Mouse (Mus musculus): ENCODE results near the gene Dclre1c. TPM values are rescaled to one million over a fixed set of nuclear protein-coding genes. Genes with fewer than 3 reads are reported as not detected.
A peak's percentile ranks its signal among the peaks of the same experiment; 100 is the strongest.

Dclre1c gene
- polyA plus RNA-seq, 1 experiment = 3.5 TPM

DNA sequence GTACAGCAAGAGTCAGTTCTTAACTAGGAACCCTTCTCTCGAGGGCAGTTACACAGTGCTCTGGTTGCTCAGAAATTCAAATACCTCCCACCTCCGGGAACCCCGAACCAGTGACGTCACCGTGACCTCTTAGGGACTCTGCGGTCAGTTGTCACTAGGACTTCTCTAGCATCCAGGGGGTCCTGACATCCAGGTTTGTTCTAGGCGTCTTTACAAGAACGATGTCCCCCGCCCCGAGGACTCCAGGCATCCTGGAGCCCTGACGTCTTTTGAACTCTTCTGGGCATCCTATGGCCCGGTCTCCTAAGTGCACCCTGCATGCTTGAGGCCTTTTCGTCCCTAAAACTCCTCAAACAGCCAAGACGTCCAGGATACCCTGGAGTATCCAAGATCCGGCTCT lies 88.1 kb downstream of the Dclre1c start:
- Histone ChIP-seq H3K4me3 (replicated peaks; ENCODE audit: extremely low read depth, low read depth, low read length) (peak overlapping the region; percentile 87), H3K4me1 (ENCODE audit: control insufficient read depth, insufficient read depth, low read length) (peaks cover 9% of the 10 kb centered on the region)
- WGBS = under 1% methylated on average over 15 of the region's 15 CpGs
- DNase-seq = no peak
- TF ChIP-seq POLR2A (IDR thresholded peaks at IDR 0.05; ENCODE audit: borderline replicate concordance, extremely low read depth, low read depth, low read length) = no peak
- TF ChIP-seq CTCF (IDR thresholded peaks at IDR 0.05; ENCODE audit: insufficient read depth, low read length) = no peak

DNA sequence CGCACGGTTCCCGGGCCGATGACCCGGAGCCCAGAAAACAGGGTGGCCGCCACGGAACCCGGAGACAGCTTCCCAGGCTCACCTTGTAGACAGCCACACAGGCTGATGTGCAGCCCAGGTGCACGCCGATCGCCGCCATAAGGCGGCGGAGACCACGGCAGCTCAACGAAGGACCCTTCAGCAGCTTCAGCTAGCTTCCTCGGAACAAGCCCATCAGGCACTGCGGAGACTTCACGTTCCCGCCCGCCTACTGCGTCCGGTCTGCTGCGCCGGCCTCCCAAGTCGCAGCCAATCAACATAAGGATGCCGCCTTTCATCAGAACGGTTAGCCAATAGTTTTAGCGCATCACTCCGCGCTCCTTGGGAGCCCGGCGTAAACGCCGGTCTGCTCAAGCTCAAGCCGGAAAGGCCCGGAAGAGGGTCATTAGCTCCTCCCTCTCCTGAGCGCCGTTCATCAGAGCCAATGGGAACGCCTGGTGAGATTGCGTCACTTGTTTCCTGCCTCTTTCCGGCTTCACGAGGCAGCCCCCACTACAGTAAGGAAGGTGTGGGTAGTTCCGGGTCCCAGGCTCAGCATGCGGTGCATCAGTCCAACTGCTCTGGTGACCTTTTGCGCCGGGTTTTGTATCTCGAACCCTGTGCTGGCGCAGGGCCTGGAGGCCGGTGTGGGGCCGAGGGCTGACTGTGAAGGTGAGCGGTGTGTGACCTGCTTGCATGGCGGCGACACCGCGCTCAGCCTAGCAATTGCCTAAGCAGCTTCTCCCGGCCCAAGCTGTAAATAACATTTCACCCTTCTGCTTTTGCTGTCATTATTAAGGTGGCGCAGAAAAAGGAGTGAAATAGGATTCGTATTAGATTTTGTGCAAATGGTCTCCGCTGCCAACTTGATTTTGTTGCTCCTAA lies 88.9 kb downstream of the Dclre1c start, which contains the start of the genes Gm45902, Hspa14 and Cdnf:
Gene Gm45902 (minus strand): TSS at position 239 of the 903 bp plus-strand sequence.
Gene Hspa14 (minus strand): TSS at position 263 of the 903 bp plus-strand sequence.
Gene Cdnf (plus strand): TSS at position 479 of the 903 bp plus-strand sequence.
- DNase-seq = peak; percentile 95
- WGBS = 1% methylated on average over 60 of the region's 60 CpGs
- TF ChIP-seq POLR2A (IDR thresholded peaks at IDR 0.05; ENCODE audit: borderline replicate concordance, extremely low read depth, low read depth, low read length) (peak; percentile 85; the same call in 1 of the 2 replicates), CTCF (IDR thresholded peaks at IDR 0.05; ENCODE audit: insufficient read depth, low read length) (no peak)

More for the DNA sequence above, 88.9 kb downstream of the Dclre1c start, which contains the start of the genes Gm45902, Hspa14 and Cdnf:
- Histone ChIP-seq H3K4me1 (ENCODE audit: control insufficient read depth, insufficient read depth, low read length) (peaks cover 9% of the 10 kb centered on the region), H3K4me3 (replicated peaks; ENCODE audit: extremely low read depth, low read depth, low read length) (peak within 1 kb of the TSS; percentile 87)

Other genes starting within 250 kb of the Dclre1c start
- gene Nmt2, start 139.9 kb upstream of the Dclre1c start, polyA plus RNA-seq (2012; rRNA removed) = 5.0 and 6.8 TPM in 2 replicates
- 1.1 and 2.2 TPM in 2 replicates for gene Rpp38, start 91.5 kb upstream of the Dclre1c start, polyA plus RNA-seq (2012; rRNA removed)
- not detected in 2 replicates for gene Acbd7, start 88.0 kb upstream of the Dclre1c start, polyA plus RNA-seq (2012; rRNA removed)
- not detected in 2 replicates for gene Olah, start 26.9 kb upstream of the Dclre1c start, polyA plus RNA-seq (2012; rRNA removed)
- gene Meig1, start 1.5 kb upstream of the Dclre1c start, polyA plus RNA-seq (2012; rRNA removed) = 1.5 and 1.7 TPM in 2 replicates
- gene Suv39h2, start 50.9 kb downstream of the Dclre1c start, polyA plus RNA-seq (2012; rRNA removed) = 0.25 and 0.26 TPM in 2 replicates
- gene Gm45902, start 88.7 kb downstream of the Dclre1c start, polyA plus RNA-seq (2012; rRNA removed) = 1.2 and 1.3 TPM in 2 replicates
- 19.1 and 25.5 TPM in 2 replicates for gene Hspa14, start 88.7 kb downstream of the Dclre1c start, polyA plus RNA-seq (2012; rRNA removed)
- 0.43 and 0.70 TPM in 2 replicates for gene Cdnf, start 88.9 kb downstream of the Dclre1c start, polyA plus RNA-seq (2012; rRNA removed)
- 11.1 and 14.7 TPM in 2 replicates for gene Fam107b, start 146.4 kb downstream of the Dclre1c start, polyA plus RNA-seq (2012; rRNA removed)